Mouse (Mus musculus) kidney, adult 2 months (tissue): ENCODE data around the gene Gpr137.
A peak's percentile ranks its signal among the peaks of the same experiment; 100 is the strongest.

ENCODE experiments used
- CTCF ChIP-seq: fragments of 200-500 bp; conservative IDR thresholded peaks from 2 replicates; pipeline ENCODE4 v1.5.1; 2011; ENCODE audit warnings: low read depth, mild to moderate bottlenecking, control low read depth, low read length, moderate library complexity, mixed read lengths; ENCODE audit not compliant: insufficient read depth, insufficient read length
- POLR2A ChIP-seq: fragments of 200-500 bp; IDR thresholded peaks from one replicate; pipeline ENCODE4 v1.6.1; 2011; ENCODE audit warnings: low read depth, low read length, control low read depth

DNA sequence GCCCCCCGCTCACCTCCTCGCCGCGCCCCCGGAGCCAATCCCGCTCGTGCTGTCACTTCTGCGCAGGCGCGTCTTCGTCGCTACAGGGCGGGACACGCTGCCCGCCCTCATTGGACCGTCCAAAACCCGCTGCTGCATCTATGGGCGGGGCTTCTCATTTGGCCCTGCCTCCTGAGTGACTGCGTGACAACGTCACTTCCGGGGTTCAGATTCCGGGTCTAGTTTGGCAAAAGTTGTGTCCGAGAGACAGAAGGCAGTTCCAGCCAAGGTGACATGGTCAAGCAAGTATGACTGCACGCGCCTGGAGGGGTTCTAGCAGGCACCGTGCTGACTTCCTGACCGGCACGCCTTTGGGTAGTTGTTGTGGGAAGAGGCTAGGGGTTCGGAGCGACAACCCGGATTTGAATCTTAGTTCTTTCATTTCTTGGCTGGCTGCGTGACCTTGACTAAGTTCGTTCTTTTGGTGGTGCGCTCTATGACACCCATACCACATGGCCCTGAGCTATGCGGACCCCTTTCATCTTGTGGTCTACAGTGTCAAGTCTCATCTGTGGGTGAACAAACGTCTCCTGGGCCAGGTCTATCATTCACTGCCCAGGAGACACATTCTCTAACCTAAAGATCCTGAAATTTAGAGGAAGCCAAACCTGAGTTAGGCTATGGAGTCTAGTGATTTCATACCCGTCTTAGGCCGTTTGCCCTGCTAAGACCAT is 38.3 kb upstream of the Gpr137 start, which contains the start of gene Fkbp2:
- TF ChIP-seq CTCF (no peak), POLR2A (peak; percentile 98)
